Mouse (Mus musculus) stomach, postnatal 0 days (tissue): ENCODE measurements at regions not wholly inside any gene's neighbourhood (a gene's known extent, or its start where the extent isn't known, plus 50 kb on each side); places are given as distances from the start of the nearest gene placed in this dataset.

Source experiments
- CTCF ChIP-seq: IDR thresholded peaks from 2 replicates; pipeline ENCODE4 v1.5.1; 2016; ENCODE audit warnings: antibody characterized with exemption, low read depth, mild to moderate bottlenecking, moderate library complexity
- EP300 ChIP-seq: optimal IDR thresholded peaks from 2 replicates; pipeline ENCODE3; 2016; ENCODE audit warnings: antibody characterized with exemption

GRCm38 (mm10) chr10:37358900-37359299, 220.2 kb upstream of the Marcks start:
- TF ChIP-seq CTCF (no peak), EP300 (no peak)
